Mouse (Mus musculus): ENCODE results near the gene Focad. TPM values are rescaled to one million over a fixed set of nuclear protein-coding genes. Genes with fewer than 3 reads are reported as not detected.

The Focad gene
- total RNA-seq, 2 experiments from 2014 or later: 21.9 to 26.5 TPM

GRCm38 (mm10) chr4:88149462-88149861 is 55.0 kb downstream of the Focad start:
- no peak for DNase-seq (ENCODE audit: low spot score in 2 of 2)

DNA sequence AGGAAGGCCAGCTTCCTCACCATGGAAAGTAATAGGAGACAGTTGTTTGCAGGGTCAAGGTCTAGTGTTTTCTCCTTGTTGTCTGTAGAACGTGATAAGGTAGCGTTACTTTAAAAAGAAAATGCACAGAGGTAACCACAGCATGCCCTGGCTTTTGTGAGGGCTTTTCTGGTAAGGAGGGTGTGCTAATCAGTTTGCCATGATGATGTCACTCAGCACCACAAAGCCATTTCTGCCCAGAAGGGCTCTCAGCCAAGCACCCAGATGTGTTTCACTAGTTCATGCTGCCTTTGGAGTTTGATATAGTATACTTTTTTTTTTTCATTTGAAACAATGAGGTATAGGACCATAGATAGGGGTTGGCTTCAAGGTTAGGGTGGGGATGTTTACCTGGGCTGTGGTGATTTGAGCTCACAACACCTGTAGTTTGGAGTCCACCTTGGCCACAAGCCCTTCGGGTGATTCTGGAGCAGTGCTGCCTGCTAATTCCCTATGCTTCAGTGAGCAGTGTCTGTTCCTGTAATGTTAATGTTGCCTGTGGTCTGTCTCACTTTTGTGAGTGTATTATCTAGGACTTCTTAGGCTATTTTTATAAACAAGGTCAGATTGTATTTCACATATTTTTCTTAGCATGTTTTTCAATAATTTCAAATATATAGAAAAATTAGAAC is 61.2 kb downstream of the Focad start:
- no peak for DNase-seq (ENCODE audit: low spot score in 2 of 2)

DNA sequence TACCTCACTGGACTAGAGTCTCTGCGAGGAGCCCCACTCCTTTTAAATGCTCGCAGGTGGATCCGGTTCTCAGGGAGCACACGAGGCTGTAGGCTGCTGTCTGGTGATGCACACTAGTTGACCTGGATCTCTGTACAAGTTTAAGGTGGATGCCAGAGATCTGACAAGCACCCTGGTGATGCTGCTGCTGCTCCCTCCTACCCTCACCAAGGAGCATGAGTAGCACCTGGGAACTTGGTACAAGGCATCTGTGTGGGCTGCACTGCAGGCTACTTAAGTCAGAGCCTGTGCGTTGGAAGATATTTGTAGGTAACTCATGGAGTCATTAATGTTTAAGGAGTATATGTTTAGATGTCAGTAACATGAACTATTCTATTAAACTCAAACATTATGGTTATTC is 62.5 kb downstream of the Focad start:
- no peak for DNase-seq (ENCODE audit: low spot score in 2 of 2)

DNA sequence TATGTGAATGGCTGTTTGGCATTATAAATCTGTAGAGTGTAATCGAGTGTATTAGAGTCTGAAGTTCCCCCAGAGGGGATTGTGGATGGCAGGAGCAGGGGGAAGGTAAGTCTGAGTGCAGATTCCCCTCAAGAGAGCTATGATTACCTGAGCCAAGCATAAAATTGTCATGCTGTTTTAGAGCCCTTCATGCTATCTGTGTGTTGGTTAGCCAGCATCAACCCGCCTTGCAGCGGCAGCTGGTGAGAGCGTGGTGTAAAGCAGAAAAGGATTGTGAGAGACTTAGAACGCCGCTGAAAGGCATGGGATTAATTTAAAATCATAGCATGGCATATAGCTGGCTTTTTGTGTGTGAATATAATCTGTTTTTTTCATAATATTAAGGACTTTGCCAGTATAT is 63.2 kb downstream of the Focad start:
- DNase-seq (ENCODE audit: low spot score in 2 of 2): no peak

DNA sequence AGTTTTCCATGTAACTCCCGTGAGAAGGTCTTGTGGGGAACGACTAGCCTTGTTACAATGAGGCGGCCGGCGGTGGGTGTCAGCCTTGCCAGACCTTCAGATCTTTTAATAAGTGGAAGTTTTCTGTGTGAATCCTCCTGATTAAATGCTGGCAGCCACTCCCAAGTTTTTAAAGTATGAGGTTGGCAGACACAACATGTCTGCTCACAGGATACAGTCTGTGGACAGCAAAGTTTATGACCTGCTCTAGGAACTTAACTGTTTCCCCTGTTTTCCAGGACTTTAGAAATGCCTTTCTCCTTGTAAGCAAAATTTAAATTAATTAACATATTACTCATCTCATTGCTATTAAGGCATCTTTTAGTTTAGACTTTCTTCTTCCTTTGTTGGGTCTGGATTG is 64.8 kb downstream of the Focad start:
- DNase-seq (ENCODE audit: low spot score in 2 of 2): no peak

- no peak for DNase-seq (ENCODE audit: low spot score in 2 of 2)
These were observed 65.3 kb downstream of the Focad start for GRCm38 (mm10) chr4:88159700-88160099.

- DNase-seq (ENCODE audit: low spot score in 2 of 2): no peak
These were observed 69.2 kb downstream of the Focad start for GRCm38 (mm10) chr4:88163511-88164247.

DNA sequence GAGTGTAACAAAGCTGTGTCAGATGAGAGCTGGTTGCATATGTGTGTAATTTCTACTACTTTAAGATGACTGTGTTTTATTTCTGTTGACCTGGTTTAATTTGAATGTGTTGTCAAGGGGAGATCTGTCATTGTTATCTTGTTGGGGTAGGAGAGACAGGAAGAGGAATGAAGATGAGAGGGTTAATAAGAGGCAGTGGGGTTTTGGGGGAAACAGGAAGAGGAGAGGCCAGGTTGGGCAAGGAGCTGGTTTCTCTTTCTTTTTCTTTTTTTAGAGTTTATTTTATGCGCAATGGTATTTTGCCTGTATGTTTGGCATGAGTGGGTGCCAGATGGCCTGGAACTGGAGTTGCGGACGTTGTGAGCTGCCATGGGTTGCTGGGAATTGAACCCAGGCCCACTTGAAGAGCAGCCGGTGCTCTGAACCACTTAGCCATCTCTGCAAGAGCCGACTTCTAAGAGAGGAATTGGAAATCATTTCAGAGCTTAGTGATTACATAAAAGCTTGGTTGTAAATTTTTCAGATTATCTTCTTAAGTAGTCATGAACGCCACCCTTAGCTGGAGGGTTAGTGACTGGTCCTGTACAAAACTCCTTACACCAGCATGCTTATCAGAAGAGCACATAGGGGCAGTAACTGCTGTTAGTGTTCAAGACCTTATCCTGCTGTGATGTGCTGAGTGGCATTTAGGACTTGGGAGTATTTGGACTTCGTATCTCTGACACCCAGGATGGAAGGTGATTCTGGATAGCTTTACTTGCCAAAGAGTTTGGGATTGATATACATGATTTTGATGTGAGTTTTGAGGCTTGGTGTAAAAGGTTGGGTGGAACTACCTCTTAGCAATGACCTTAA is 72.8 kb downstream of the Focad start:
- DNase-seq (ENCODE audit: low spot score in 2 of 2): no peak

GRCm38 (mm10) chr4:88175058-88175974 is 80.9 kb downstream of the Focad start:
- DNase-seq (ENCODE audit: low spot score in 2 of 2): no peak

DNA sequence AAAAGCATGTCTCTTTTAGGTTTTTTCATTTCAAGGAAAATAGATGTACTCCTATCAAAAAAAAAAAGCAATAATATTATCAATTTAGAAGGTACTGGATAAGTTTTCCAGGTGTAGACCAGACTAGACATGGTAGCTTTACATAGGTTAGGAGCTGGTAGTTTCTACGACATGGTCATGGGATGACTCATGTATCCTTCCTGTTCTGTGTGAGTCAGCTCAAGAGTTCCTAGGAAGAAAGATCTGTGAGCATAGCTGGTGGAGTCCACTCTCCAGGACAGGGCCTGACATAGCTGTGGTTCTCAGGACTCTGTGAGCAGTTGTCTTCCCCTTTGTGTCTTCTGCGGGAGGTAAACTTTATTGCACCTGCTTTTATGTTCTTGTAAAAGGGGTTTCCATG is 84.9 kb downstream of the Focad start:
- no peak for DNase-seq (ENCODE audit: low spot score in 2 of 2)

- no peak for DNase-seq (ENCODE audit: low spot score in 2 of 2)
These were observed 89.9 kb downstream of the Focad start for GRCm38 (mm10) chr4:88184293-88184692.

- no peak for DNase-seq (ENCODE audit: low spot score in 2 of 2)
These were observed 91.5 kb downstream of the Focad start for GRCm38 (mm10) chr4:88185872-88186426.

DNA sequence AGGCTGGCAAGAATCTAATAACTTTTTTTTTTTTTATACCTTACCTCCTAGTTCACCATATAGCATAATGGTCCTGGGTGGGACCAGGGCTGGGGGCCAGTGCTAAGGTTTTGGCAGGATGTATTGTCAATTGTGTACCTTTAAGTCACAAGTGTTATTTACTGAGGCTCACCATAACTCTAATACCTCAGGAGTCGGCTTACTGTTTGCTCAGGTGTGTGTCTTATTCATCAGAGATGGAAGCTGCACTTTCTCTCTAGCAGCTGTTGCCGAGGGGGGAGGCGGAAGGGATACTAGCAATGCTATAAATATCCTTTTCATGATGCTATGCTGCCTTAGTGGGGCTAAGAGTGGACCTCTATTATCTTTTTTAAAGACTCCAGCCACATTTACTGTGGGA is 93.2 kb downstream of the Focad start:
- DNase-seq (ENCODE audit: low spot score in 2 of 2): no peak

DNA sequence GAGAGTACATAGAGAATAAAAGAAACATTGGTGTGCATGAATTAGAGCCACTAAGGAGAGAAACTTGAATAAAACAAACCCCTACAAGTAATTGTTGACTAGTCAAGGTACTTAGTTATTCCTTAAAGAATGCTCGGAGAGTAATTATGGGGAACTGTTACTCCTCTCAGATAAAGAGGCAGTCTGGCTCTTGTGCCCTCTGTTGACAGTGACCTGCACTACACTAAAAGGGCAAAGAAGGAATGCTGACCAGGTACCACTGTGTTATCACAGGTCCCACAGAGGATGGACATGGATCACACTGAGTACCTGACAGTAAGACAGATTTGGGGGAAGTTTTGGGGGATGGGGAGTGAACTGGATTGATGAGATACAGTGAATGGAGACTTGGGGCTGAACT is 95.1 kb downstream of the Focad start:
- DNase-seq (ENCODE audit: low spot score in 2 of 2): no peak

GRCm38 (mm10) chr4:88194256-88194655 is 99.8 kb downstream of the Focad start:
- no peak for DNase-seq (ENCODE audit: low spot score in 2 of 2)

- DNase-seq (ENCODE audit: low spot score in 2 of 2): no peak
These were observed 101.6 kb downstream of the Focad start for GRCm38 (mm10) chr4:88195898-88196495.

- no peak for DNase-seq (ENCODE audit: low spot score in 2 of 2)
These were observed 102.1 kb downstream of the Focad start for GRCm38 (mm10) chr4:88196500-88196912.

- no peak for DNase-seq (ENCODE audit: low spot score in 2 of 2)
These were observed 102.8 kb downstream of the Focad start for GRCm38 (mm10) chr4:88197244-88197643.

DNA sequence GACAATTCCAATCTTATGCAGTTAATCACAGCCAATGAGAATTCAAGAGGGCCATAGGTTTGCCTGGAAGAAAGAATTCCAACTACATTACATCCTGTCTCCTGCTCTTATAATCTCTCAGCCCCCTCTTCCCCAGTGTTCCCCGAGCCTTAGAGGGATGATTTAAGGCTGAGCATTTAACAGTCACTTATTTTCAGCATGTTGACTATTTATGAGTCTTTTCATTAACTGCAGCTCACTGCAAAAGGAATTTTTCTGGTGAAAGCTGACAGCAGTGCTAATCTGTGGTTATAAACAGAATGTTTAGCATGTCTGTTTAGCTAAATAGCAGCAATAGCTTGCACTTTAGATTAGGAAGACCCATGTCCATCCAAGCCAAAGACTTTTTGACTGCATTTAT is 104.8 kb downstream of the Focad start:
- DNase-seq (ENCODE audit: low spot score in 2 of 2): no peak

DNA sequence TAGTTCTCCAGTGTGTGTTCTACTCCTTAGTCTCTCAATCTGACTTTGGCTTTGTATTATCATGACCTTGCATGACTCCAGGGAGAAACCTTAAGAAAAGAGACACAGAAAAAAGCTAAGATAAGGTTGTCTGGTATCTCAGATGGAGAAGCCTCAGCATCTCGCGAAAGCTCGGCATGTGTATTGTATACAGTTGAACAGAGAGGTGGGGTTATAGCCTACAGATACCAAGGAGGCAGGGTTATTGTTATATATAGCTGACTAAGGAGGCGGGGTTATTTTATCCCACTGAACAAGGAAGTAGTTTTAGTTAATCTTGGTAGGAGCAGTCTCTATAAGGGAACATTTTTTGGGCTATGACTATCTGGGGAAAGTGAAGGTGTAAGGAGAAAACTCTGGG is 106.6 kb downstream of the Focad start:
- DNase-seq (ENCODE audit: low spot score in 2 of 2): no peak

Measured in adrenal gland, postnatal 4 days (tissue).